Mouse (Mus musculus): ENCODE results near the gene Mrgpra3.

Mrgpra3 gene

GRCm38 (mm10) chr7:47601272-47601671 is at the start of gene Mrgpra3:
Gene Mrgpra3, minus strand, starts transcription at chr7:47601372.
- no peak for DNase-seq

Data from cerebellum, adult 9-11 months (tissue).